Mouse (Mus musculus) cerebellum, postnatal 14 days (tissue): Measurements from ENCODE around the gene Gm10377.
"Not testable (repeated sequence)": the region's sequence is repeated elsewhere in the genome, so short reads cannot be mapped to it uniquely, and the experiment has no call there.

Source experiments
- DNase-seq, 2 experiments: peaks; one replicate each; pipeline ENCODE4 v3.0.0; 2021; ENCODE audit warnings: mixed read lengths in 2 of 2

Gm10377 gene

GRCm38 (mm10) chr14:42797887-42798286 is at the start of gene Gm10377:
Gene Gm10377 (minus strand): TSS chr14:42797987.
- DNase-seq, result not testable (repeated sequence)

- not testable (repeated sequence) for DNase-seq
Measured at GRCm38 (mm10) chr14:42768721-42769120, 29.1 kb downstream of the Gm10377 start, which contains the start of gene Gm3015. Gene Gm3015 (minus strand): TSS chr14:42768821.
